Mouse (Mus musculus) thymus, adult 2 months (tissue): ENCODE measurements around the gene Hcfc1r1. TPM values are rescaled to one million over a fixed set of nuclear protein-coding genes. Genes with fewer than 3 reads are reported as not detected.

ENCODE experiments used
- DNase-seq: peaks from one replicate; pipeline ENCODE4 v3.0.0; 2021
- H3K27ac ChIP-seq: fragments of 200-500 bp; 2 replicates; pipeline ENCODE4 v1.5.1; 2012; ENCODE audit warnings: low read length, control low read depth; ENCODE audit not compliant: control insufficient read depth, insufficient read depth
- H3K27me3 ChIP-seq: fragments of 200-500 bp; 2 replicates; pipeline ENCODE4 v1.6.1; 2012; ENCODE audit warnings: mild to moderate bottlenecking, low read length, moderate library complexity, mixed read lengths; ENCODE audit not compliant: control insufficient read depth, insufficient read depth
- H3K36me3 ChIP-seq: fragments of 200-500 bp; 2 replicates; pipeline ENCODE4 v1.6.1; 2012; ENCODE audit warnings: mild to moderate bottlenecking, low read length, moderate library complexity; ENCODE audit not compliant: control insufficient read depth, insufficient read depth
- H3K4me1 ChIP-seq: fragments of 200-500 bp; replicated peaks from 2 replicates; pipeline ENCODE4 v1.6.1; 2012; ENCODE audit warnings: low read length; ENCODE audit not compliant: control insufficient read depth, insufficient read depth
- H3K4me3 ChIP-seq: fragments of 200-500 bp; 2 replicates; pipeline ENCODE4 v1.5.1; 2012; ENCODE audit warnings: mild to moderate bottlenecking, low read length, control low read depth, moderate library complexity; ENCODE audit not compliant: control insufficient read depth, insufficient read depth
- CTCF ChIP-seq: fragments of 200-500 bp; IDR thresholded peaks from 2 replicates; pipeline ENCODE4 v1.5.1; 2012; ENCODE audit warnings: mild to moderate bottlenecking, control low read depth, low read length, moderate library complexity, borderline replicate concordance; ENCODE audit not compliant: control insufficient read depth, poor library complexity, insufficient read depth; ENCODE audit errors: extremely low read depth
- POLR2A ChIP-seq: fragments of 200-500 bp; IDR thresholded peaks from 2 replicates; pipeline ENCODE4 v1.6.1; 2012; ENCODE audit warnings: mild to moderate bottlenecking, low read length, control low read depth, moderate library complexity; ENCODE audit not compliant: control insufficient read depth, poor library complexity, insufficient read depth; ENCODE audit errors: extremely low read depth
- WGBS: fragments of 180-500 bp; shearing (Covaris S2); methylation state at CpG from one replicate; pipeline ENCODE4 v1.1.7; 2018; 5-methylcytosine and 5-hydroxymethylcytosine counted together
- polyA plus RNA-seq: library from polyadenylated mRNA; depleted of rRNA; stranded (reverse); fragments of >200 nt; gene quantifications from 2 replicates; pipeline ENCODE4 v1.2.3, GENCODE M21; 2012; rRNA removed

Hcfc1r1 gene
- polyA plus RNA-seq, 1 experiment: 192 TPM

- peak; percentile 66 for DNase-seq
- H3K36me3 ChIP-seq: no peaks in the 10 kb centered on the region
- H3K27me3 ChIP-seq: no peaks in the 10 kb centered on the region
- no peak overlapping the region for H3K4me3 ChIP-seq
- no peak overlapping the region for H3K27ac ChIP-seq
- H3K4me1 ChIP-seq: no peaks in the 10 kb centered on the region
- WGBS: 3% methylated on average over 3 of the region's 3 CpGs
- TF ChIP-seq POLR2A (no peak), CTCF (peak; percentile 79; the same call in 1 of the 2 replicates)
These were observed 32.8 kb downstream of the Hcfc1r1 start for GRCm38 (mm10) chr17:23706212-23706611.

GRCm38 (mm10) chr17:23717003-23717402 lies 43.6 kb downstream of the Hcfc1r1 start:
- Histone ChIP-seq H3K27ac (no peak overlapping the region), H3K27me3 (no peaks in the 10 kb centered on the region), H3K4me3 (no peak overlapping the region), H3K4me1 (no peaks in the 10 kb centered on the region), H3K36me3 (no peaks in the 10 kb centered on the region)
- TF ChIP-seq CTCF (no peak), POLR2A (no peak)
- DNase-seq: no peak
- 88% methylated on average over 2 of the region's 2 CpGs for WGBS

GRCm38 (mm10) chr17:23719455-23719854 lies 46.1 kb downstream of the Hcfc1r1 start:
- H3K4me3 ChIP-seq: no peak overlapping the region
- 58% methylated on average over 1 of the region's 1 CpGs for WGBS

GRCm38 (mm10) chr17:23721886-23722285 lies 48.5 kb downstream of the Hcfc1r1 start:
- no peak overlapping the region for H3K4me3 ChIP-seq
- H3K36me3 ChIP-seq: no peaks in the 10 kb centered on the region
- DNase-seq: no peak
- H3K4me1 ChIP-seq: peaks cover 9% of the 10 kb centered on the region; the same call in 1 of the 2 replicates
- no peak for TF ChIP-seq CTCF
- no peak for TF ChIP-seq POLR2A
- no peak overlapping the region for H3K27ac ChIP-seq
- H3K27me3 ChIP-seq: no peaks in the 10 kb centered on the region
- WGBS: 98% methylated on average over 2 of the region's 2 CpGs

More at GRCm38 (mm10) chr17:23719455-23719854, 46.1 kb downstream of the Hcfc1r1 start:
- Histone ChIP-seq H3K27me3 (no peaks in the 10 kb centered on the region), H3K4me1 (no peaks in the 10 kb centered on the region), H3K27ac (no peak overlapping the region), H3K36me3 (no peaks in the 10 kb centered on the region)
- DNase-seq: no peak
- no peak for TF ChIP-seq POLR2A
- no peak for TF ChIP-seq CTCF

GRCm38 (mm10) chr17:23722376-23723125 lies 49.2 kb downstream of the Hcfc1r1 start, which contains the start of gene 1520401A03Rik:
Gene 1520401A03Rik (minus strand): TSS chr17:23722783.
- Histone ChIP-seq H3K27me3 (no peaks in the 10 kb centered on the region), H3K4me3 (no peak within 1 kb of the TSS), H3K4me1 (peaks cover 11% of the 10 kb centered on the region; the same call in 1 of the 2 replicates), H3K27ac (no peak within 1 kb of the TSS), H3K36me3 (no peaks in the 10 kb centered on the region)
- DNase-seq: no peak
- 94% methylated on average over 7 of the region's 7 CpGs for WGBS
- TF ChIP-seq POLR2A (no peak), CTCF (no peak)

Other genes with a start within 250 kb of the Hcfc1r1 start
- not detected in 2 replicates for gene Vmn2r117, start 193.9 kb upstream of the Hcfc1r1 start, polyA plus RNA-seq
- gene Zfp213, start 109.4 kb upstream of the Hcfc1r1 start, polyA plus RNA-seq: 23.5 and 24.4 TPM in 2 replicates
- gene Zfp13, start 74.1 kb upstream of the Hcfc1r1 start, polyA plus RNA-seq: 2.5 and 3.0 TPM in 2 replicates
- 0.18 and 0.20 TPM in 2 replicates for gene Zscan10, start 72.7 kb upstream of the Hcfc1r1 start, polyA plus RNA-seq
- gene Mmp25, start 28.3 kb upstream of the Hcfc1r1 start, polyA plus RNA-seq: 7.2 and 7.4 TPM in 2 replicates
- 0.43 and 0.49 TPM in 2 replicates for gene Bicdl2, start 13.1 kb upstream of the Hcfc1r1 start, polyA plus RNA-seq
- 78.3 and 84.5 TPM in 2 replicates for gene Thoc6, start 286 bp downstream of the Hcfc1r1 start, polyA plus RNA-seq
- gene Tnfrsf12a, start 3.9 kb downstream of the Hcfc1r1 start, polyA plus RNA-seq: 10.2 and 11.4 TPM in 2 replicates
- gene Cldn6, start 5.7 kb downstream of the Hcfc1r1 start, polyA plus RNA-seq: 0.47 and 0.51 TPM in 2 replicates
- 1.1 and 1.9 TPM in 2 replicates for gene Cldn9, start 10.4 kb downstream of the Hcfc1r1 start, polyA plus RNA-seq
- gene 1520401A03Rik, start 49.2 kb downstream of the Hcfc1r1 start, polyA plus RNA-seq: 0.19 and 0.27 TPM in 2 replicates
- 145 and 182 TPM in 2 replicates for gene Pkmyt1, start 52.7 kb downstream of the Hcfc1r1 start, polyA plus RNA-seq
- gene Paqr4, start 67.3 kb downstream of the Hcfc1r1 start, polyA plus RNA-seq: 12.4 and 13.2 TPM in 2 replicates
- gene Kremen2, start 72.2 kb downstream of the Hcfc1r1 start, polyA plus RNA-seq: 2.8 and 3.8 TPM in 2 replicates
- gene Flywch1, start 98.0 kb downstream of the Hcfc1r1 start, polyA plus RNA-seq: 32.0 and 33.6 TPM in 2 replicates
- gene Flywch2, start 112.5 kb downstream of the Hcfc1r1 start, polyA plus RNA-seq: 2.3 and 4.0 TPM in 2 replicates
- 874 and 1,056 TPM in 2 replicates for gene Srrm2, start 116.9 kb downstream of the Hcfc1r1 start, polyA plus RNA-seq
- gene Elob, start 155.5 kb downstream of the Hcfc1r1 start, polyA plus RNA-seq: 639 and 815 TPM in 2 replicates
- gene Prss33, start 162.5 kb downstream of the Hcfc1r1 start, polyA plus RNA-seq: 1.6 and 2.8 TPM in 2 replicates
- gene Prss32, start 170.3 kb downstream of the Hcfc1r1 start, polyA plus RNA-seq: 0.51 and 0.65 TPM in 2 replicates
- 0.34 and 0.59 TPM in 2 replicates for gene Prss41, start 170.6 kb downstream of the Hcfc1r1 start, polyA plus RNA-seq
- gene Prss21, start 194.5 kb downstream of the Hcfc1r1 start, polyA plus RNA-seq: 0.11 TPM in 1 of 2 replicates, not detected in the other
- 0.58 TPM in 1 of 2 replicates, not detected in the other for gene Dcpp1, start 207.3 kb downstream of the Hcfc1r1 start, polyA plus RNA-seq
- 0.35 and 0.55 TPM in 2 replicates for gene Dcpp2, start 207.3 kb downstream of the Hcfc1r1 start, polyA plus RNA-seq
- gene Dcpp3, start 243.9 kb downstream of the Hcfc1r1 start, polyA plus RNA-seq: 0.34 TPM in 2 replicates